Mouse (Mus musculus): ENCODE measurements around the gene Pdp2.
A peak's percentile ranks its signal among the peaks of the same experiment; 100 is the strongest.
"Not testable (repeated sequence)": the region's sequence is repeated elsewhere in the genome, so short reads cannot be mapped to it uniquely, and the experiment has no call there.

Pdp2 gene

DNA sequence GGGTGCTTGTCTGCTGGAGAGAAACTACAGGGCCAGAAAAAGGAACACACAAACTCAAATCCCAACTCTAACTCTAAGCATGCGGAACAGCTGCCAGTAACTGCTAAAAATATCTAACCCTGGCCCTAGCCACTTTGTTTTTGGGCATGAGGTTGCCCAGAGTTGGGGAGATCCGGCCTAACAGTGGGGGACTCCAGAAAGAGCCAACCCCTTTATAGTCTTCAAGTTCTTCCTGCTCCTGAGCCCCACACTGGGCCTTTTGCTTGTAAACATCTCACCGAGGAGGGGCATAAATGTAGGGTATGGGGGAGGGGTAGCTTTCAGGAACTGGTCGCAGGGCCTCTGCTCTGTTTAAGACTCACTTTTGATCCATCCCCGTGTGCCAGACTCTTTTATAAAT is 40.7 kb downstream of the Pdp2 start:
- DNase-seq (ENCODE audit: low read depth, low spot score): peak; percentile 28

DNA sequence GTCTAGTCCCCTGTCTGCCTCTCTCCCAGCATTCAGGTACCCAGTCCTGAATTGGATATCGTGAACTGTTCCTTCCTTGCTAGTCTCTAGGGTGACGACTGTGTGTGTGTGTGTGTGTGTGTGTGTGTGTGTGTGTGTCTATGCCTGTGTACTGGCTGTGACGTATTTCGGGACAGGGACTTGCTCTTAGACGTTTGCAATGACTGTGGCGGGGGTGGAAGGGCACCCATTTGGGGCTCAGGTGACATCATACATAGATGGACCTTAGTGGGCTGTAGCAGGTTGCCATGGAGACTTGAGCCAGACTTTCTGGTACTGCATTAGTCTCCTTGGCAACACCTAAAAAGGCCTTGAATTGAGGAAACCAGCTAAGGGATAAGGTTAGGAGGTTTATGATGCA is 41.2 kb downstream of the Pdp2 start:
- DNase-seq (ENCODE audit: low read depth, low spot score): no peak

DNA sequence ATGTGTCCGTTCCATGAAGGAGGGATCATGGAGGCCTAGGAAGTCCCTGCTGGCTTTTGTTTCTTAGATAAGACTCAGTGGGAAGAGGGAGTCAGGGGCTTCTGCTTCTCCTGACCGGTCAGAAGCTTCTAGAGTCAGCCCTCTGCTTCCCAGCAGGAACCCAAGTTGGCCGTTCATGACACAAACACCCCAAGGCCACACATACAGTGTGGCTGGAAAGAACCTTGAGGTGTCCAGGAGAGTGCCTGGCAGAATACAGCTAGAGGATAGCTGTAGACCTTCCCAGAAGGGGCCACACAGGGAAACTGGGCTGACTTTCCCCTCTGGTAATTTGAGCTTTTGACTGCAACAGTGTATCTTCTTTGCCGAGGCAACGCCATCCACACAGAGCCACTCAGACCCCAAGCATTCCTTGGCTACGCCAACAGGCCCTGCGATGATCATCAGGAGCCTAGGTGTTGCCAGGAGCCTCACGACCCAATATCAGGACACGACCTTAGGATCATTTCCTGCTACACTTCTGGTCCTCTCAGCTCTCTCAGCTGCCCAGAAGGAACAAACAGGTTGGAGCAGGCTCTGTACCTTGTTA is 42.0 kb downstream of the Pdp2 start:
- DNase-seq (ENCODE audit: low read depth, low spot score): no peak

DNA sequence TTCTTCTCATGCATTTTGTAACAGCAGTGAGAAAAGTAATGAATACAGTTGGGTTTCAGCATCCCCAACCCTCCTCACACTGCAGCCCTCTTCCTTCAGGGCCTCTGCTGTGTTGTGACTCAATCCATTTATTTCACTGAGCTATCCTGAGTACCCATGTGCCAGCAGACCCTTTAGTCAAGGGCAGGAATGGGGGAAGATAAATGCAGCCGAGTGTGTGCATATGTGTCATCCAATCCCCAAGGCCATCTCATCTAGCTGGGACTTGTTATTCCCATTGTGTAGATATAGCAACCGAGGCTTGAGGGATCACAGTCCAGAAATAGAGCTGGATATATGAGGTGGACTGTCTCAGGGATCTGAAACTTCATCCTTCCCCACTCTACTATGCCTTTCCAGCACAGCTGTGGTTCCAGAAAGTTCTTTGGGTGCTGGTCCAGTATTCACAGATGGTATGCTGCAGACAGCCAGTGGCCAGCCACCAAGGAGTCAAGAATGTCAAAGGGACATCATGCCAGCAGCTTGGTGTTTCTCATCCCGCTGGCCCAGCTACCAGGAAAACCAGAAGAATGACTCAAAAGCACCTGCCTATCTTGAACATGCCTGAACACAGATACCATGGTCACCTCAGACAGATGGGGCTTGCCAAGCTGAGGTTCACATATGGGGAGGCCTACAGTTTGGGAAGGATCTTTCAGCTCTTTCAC is 43.9 kb downstream of the Pdp2 start:
- no peak for DNase-seq (ENCODE audit: low read depth, low spot score)

DNA sequence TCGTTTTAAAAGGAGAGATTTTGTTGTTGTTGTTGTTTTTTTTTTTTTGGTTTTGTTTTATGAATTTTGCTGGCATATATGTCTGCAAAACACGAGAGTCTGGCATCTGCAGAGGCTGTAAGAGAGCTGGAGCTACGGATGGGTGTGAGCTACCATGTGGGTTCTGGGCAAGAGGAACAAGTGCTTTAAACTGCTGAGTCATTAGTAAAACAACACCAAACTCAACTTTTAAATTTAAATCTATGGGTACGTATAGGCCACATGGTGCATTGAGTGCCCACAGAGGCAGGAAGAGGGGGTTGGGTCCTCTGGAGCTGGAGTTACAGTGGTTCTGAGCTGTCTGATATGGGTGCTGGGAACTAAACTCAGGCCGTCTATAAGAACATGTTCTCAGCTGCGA is 46.8 kb downstream of the Pdp2 start:
- no peak for DNase-seq (ENCODE audit: low read depth, low spot score)

DNA sequence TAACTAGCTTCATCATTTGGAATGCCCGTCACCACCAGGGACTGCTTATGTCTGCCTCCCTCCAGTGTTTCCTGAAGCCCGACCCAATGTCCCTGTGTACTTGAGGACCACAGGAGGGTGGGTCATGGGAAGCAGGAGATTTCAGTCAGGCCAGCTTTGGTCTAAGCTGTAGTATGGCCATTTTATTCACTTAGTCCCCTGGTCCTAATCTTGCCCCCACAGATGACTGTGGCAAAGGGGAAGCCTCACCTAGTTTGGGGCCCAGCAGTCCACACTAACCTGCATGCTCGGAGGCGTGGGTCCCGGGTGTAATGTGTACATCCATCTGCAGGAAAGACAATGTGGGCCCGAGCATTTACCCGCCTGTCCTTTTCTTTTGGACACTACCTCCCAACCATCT is 49.0 kb downstream of the Pdp2 start:
- no peak for DNase-seq (ENCODE audit: low read depth, low spot score)

DNA sequence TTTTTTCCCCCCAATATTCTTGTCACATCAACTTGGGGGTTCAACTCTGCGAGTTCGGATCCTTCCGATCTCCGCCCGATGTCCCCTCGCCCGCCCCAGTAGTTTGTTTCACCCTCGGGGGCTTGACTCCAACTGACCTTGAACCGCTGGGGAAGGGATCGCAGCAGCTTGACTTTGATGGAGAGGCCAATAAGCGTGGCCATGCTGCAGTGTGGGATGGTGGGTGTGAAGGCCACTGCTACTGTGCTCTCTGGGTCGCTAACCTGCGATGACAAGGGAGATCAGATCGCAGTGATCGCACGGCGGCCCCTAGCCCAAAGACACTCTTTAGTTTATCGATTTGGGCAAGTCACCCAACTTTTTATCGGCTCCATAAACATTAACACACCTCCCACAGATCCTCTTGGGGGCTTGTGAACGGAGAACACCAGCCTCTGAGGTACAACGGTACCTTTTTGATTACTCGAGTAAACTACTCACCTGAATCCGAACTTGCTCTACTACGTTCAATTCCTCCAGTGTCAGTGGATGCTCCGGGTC is 49.6 kb downstream of the Pdp2 start:
- no peak for DNase-seq (ENCODE audit: low read depth, low spot score)

GRCm38 (mm10) chr8:104641426-104642323 is 50.4 kb downstream of the Pdp2 start, which contains the start of gene Ciao2b:
TSS of gene Ciao2b (minus strand) at chr8:104641965.
- DNase-seq (ENCODE audit: low read depth, low spot score): peak; percentile 79

- no peak for DNase-seq (ENCODE audit: low read depth, low spot score)
Observed at GRCm38 (mm10) chr8:104642324-104642654, 51.0 kb downstream of the Pdp2 start.

DNA sequence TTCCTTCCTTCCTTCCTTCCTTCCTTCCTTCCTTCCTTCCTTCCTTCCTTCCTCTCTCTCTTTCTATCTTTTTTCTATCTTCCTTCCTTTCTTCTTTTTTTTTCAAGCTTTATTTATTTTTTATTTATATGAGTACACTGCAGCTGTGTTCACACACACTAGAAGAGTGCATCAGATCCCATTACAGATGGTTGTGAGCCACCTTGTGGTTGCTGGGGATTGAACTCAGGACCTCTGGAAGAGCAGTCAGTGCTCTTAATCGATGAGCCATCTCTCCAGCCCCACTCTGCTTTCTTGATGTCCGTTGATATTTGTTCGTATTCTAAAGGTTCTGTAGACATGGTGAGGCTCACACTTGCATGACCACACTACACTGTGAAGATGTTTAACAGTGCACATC is 52.9 kb downstream of the Pdp2 start:
- not testable (repeated sequence) for DNase-seq (ENCODE audit: low read depth, low spot score)
